Mouse (Mus musculus): ENCODE measurements around the gene Sh2b1. TPM values are rescaled to one million over a fixed set of nuclear protein-coding genes. Genes with fewer than 3 reads are reported as not detected.

Gene Sh2b1
- total and polyA plus RNA-seq, 2 experiments from 2014 or later = 46.8 to 63.9 TPM

DNA sequence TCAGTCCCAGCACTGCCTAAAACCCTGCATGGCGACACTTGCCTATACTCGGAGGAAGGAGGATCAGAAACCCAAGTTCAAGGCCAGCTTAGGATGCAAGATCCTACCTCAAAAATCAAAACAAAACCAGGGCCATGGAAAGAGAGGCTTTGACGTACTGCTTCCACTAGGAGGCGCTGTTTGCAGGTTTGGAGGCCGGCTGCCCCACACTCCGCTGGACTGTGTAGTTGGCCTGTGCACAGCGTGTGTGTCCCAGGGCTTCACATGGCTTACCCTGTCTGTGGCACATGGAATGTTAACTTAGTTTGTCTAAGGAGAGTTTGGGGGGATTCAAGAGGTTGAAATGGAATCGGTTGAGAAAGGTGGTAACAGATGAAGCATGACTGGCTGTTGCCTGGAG is 38.4 kb downstream of the Sh2b1 start:
- no peaks in the 10 kb centered on the region for H3K27me3 ChIP-seq (ENCODE audit: insufficient read depth, low read length)
- H3K9ac ChIP-seq (replicated peaks; ENCODE audit: low read length, poor library complexity, severe bottlenecking) = no peak overlapping the region
- WGBS = 17% methylated on average over 8 of the region's 8 CpGs
- no peaks in the 10 kb centered on the region for H3K4me1 ChIP-seq (ENCODE audit: insufficient read depth, low read length)
- H3K36me3 ChIP-seq (ENCODE audit: insufficient read depth, low read length) = peaks cover 13% of the 10 kb centered on the region
- H3K4me2 ChIP-seq (ENCODE audit: low read depth, low read length, poor library complexity, severe bottlenecking) = no peak overlapping the region
- no peak overlapping the region for H3K27ac ChIP-seq (ENCODE audit: low read depth, low read length)
- peak; percentile 81 for TF ChIP-seq CTCF (IDR thresholded peaks at IDR 0.05)
- no peaks in the 10 kb centered on the region for H3K9me3 ChIP-seq (ENCODE audit: low read length)
- ATAC-seq (ENCODE audit: low FRiP score) (no peak), DNase-seq (ENCODE audit: low spot score) (peak; percentile 40)
- no peak overlapping the region for H3K4me3 ChIP-seq (ENCODE audit: low read depth, low read length)

- DNase-seq (ENCODE audit: low spot score) (no peak), ATAC-seq (ENCODE audit: low FRiP score) (no peak)
- peaks cover 11% of the 10 kb centered on the region for H3K36me3 ChIP-seq (ENCODE audit: insufficient read depth, low read length)
- H3K4me1 ChIP-seq (ENCODE audit: insufficient read depth, low read length) = no peaks in the 10 kb centered on the region
- 86% methylated on average over 3 of the region's 3 CpGs for WGBS
- no peak for TF ChIP-seq CTCF (IDR thresholded peaks at IDR 0.05)
- no peak overlapping the region for H3K4me3 ChIP-seq (ENCODE audit: low read depth, low read length)
- no peaks in the 10 kb centered on the region for H3K27me3 ChIP-seq (ENCODE audit: insufficient read depth, low read length)
- H3K9me3 ChIP-seq (ENCODE audit: low read length) = no peaks in the 10 kb centered on the region
- no peak overlapping the region for H3K27ac ChIP-seq (ENCODE audit: low read depth, low read length)
- no peak overlapping the region for H3K9ac ChIP-seq (replicated peaks; ENCODE audit: low read length, poor library complexity, severe bottlenecking)
- H3K4me2 ChIP-seq (ENCODE audit: low read depth, low read length, poor library complexity, severe bottlenecking) = no peak overlapping the region
Measured at GRCm38 (mm10) chr7:126435801-126436200, 39.4 kb downstream of the Sh2b1 start.

DNA sequence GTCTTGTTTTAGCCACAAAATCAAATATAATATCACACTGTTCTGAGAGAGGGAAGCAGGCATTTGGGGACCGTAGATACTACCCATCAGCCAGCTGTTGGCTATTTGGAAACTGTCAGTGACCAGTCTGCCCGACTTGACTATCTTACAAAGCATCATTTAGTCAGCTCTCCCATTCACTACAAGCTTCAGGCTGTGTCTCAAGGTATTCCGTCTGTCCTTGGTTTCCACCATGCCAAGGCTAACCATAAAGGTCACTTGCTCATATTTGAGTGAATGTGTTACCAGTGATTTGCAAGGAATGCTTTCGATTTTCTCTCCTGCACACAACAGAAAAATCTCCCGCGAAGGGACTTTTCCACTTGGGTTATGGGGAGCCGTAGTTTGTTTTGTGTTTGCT is 40.5 kb downstream of the Sh2b1 start:
- H3K27me3 ChIP-seq (ENCODE audit: insufficient read depth, low read length) = no peaks in the 10 kb centered on the region
- ATAC-seq (ENCODE audit: low FRiP score) (no peak), DNase-seq (ENCODE audit: low spot score) (no peak)
- H3K27ac ChIP-seq (ENCODE audit: low read depth, low read length) = no peak overlapping the region
- no peak overlapping the region for H3K9ac ChIP-seq (replicated peaks; ENCODE audit: low read length, poor library complexity, severe bottlenecking)
- H3K4me2 ChIP-seq (ENCODE audit: low read depth, low read length, poor library complexity, severe bottlenecking) = no peak overlapping the region
- H3K36me3 ChIP-seq (ENCODE audit: insufficient read depth, low read length) = peaks cover 11% of the 10 kb centered on the region
- no peak overlapping the region for H3K4me3 ChIP-seq (ENCODE audit: low read depth, low read length)
- 90% methylated on average over 7 of the region's 7 CpGs for WGBS
- peaks cover under 1% of the 10 kb centered on the region; the same call in 1 of the 2 replicates for H3K4me1 ChIP-seq (ENCODE audit: insufficient read depth, low read length)
- no peak for TF ChIP-seq CTCF (IDR thresholded peaks at IDR 0.05)
- no peaks in the 10 kb centered on the region for H3K9me3 ChIP-seq (ENCODE audit: low read length)

- ATAC-seq (ENCODE audit: low FRiP score) = no peak
- Histone ChIP-seq H3K4me1 (ENCODE audit: insufficient read depth, low read length) (peaks cover 3% of the 10 kb centered on the region; the same call in 1 of the 2 replicates), H3K4me3 (ENCODE audit: low read depth, low read length) (no peak overlapping the region), H3K9ac (replicated peaks; ENCODE audit: low read length, poor library complexity, severe bottlenecking) (no peak overlapping the region), H3K27ac (ENCODE audit: low read depth, low read length) (no peak overlapping the region), H3K27me3 (ENCODE audit: insufficient read depth, low read length) (no peaks in the 10 kb centered on the region), H3K9me3 (ENCODE audit: low read length) (no peaks in the 10 kb centered on the region), H3K4me2 (ENCODE audit: low read depth, low read length, poor library complexity, severe bottlenecking) (no peak overlapping the region), H3K36me3 (ENCODE audit: insufficient read depth, low read length) (no peaks in the 10 kb centered on the region)
- TF ChIP-seq CTCF (IDR thresholded peaks at IDR 0.05) = no peak
- no peak for DNase-seq (ENCODE audit: low spot score)
Measured at GRCm38 (mm10) chr7:126430167-126430566, 45.1 kb downstream of the Sh2b1 start.

GRCm38 (mm10) chr7:126429503-126429898 is 45.7 kb downstream of the Sh2b1 start:
- WGBS = 25% methylated on average over 15 of the region's 15 CpGs
- 0 out of 2 replicates have a peak overlapping the region, but pooled peaks have one; percentile 18 for H3K27ac ChIP-seq (ENCODE audit: low read depth, low read length)
- no peak for TF ChIP-seq CTCF (IDR thresholded peaks at IDR 0.05)
- H3K9ac ChIP-seq (replicated peaks; ENCODE audit: low read length, poor library complexity, severe bottlenecking) = peak overlapping the region; percentile 77
- H3K27me3 ChIP-seq (ENCODE audit: insufficient read depth, low read length) = no peaks in the 10 kb centered on the region
- peaks cover 3% of the 10 kb centered on the region; the same call in 1 of the 2 replicates for H3K4me1 ChIP-seq (ENCODE audit: insufficient read depth, low read length)
- H3K4me2 ChIP-seq (ENCODE audit: low read depth, low read length, poor library complexity, severe bottlenecking) = peak overlapping the region; percentile 86
- DNase-seq (ENCODE audit: low spot score) (no peak), ATAC-seq (ENCODE audit: low FRiP score) (peak; percentile 9; the same call in 1 of the 2 replicates)
- no peaks in the 10 kb centered on the region for H3K9me3 ChIP-seq (ENCODE audit: low read length)
- H3K36me3 ChIP-seq (ENCODE audit: insufficient read depth, low read length) = no peaks in the 10 kb centered on the region
- H3K4me3 ChIP-seq (ENCODE audit: low read depth, low read length) = peak overlapping the region; percentile 65

DNA sequence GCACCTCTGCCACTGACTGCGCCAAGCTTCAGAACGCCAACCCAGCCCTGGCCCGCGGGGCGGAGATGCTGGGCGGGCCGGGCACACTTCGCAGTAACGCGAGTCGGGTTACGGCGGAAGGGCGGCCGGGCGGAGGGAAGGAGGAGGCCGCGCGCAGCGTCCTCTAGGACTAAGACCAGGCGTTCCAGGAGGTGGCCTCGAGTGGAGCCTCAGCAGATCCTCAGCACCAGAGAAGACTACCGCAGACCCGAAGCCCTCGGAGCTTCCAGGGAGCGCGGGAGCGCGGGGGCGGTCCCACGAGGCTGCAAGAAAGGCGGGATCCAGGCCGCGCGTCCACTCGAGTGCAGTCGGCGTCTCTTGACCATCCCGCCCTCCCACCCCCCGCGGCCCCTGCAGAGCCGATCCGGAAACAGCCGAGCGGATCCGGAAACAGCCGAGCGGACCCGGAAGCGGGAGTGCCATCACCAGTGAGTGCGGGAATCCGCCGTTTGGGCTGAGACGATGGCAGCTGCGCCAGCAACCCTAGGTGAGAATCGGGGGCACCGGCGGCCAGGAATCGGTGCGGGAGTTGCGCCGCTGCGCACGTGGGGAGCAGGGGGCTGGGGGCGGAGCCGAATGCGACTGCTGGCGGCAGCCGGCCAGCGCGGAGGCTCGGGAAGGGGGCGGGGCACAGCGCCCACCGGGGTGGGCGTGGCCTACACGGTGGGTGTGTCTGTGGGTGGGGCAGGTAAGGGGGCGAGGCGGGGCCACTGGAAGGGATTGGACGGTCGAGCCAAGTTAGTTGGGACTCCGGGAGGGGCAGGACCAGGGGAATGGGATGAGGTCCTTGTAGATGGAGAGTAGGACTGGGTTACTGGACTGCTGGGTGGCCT is 46.4 kb downstream of the Sh2b1 start, which contains the start of gene Rabep2:
Gene Rabep2 (plus strand): TSS at position 129 of the 872 bp plus-strand sequence.
- H3K9ac ChIP-seq (replicated peaks; ENCODE audit: low read length, poor library complexity, severe bottlenecking) = peak within 1 kb of the TSS; percentile 77
- DNase-seq (ENCODE audit: low spot score) = peak; percentile 92
- TF ChIP-seq CTCF (IDR thresholded peaks at IDR 0.05) = no peak; the same call in 1 of the 2 replicates
- H3K27ac ChIP-seq (ENCODE audit: low read depth, low read length) = peak within 1 kb of the TSS; percentile 93
- peak; percentile 91 for ATAC-seq (ENCODE audit: low FRiP score)
- H3K4me3 ChIP-seq (ENCODE audit: low read depth, low read length) = peak within 1 kb of the TSS; percentile 65
- H3K27me3 ChIP-seq (ENCODE audit: insufficient read depth, low read length) = no peaks in the 10 kb centered on the region
- peak within 1 kb of the TSS; percentile 86 for H3K4me2 ChIP-seq (ENCODE audit: low read depth, low read length, poor library complexity, severe bottlenecking)
- H3K36me3 ChIP-seq (ENCODE audit: insufficient read depth, low read length) = no peaks in the 10 kb centered on the region
- no peaks in the 10 kb centered on the region for H3K9me3 ChIP-seq (ENCODE audit: low read length)
- under 1% methylated on average over 64 of the region's 82 CpGs for WGBS
- peaks cover 3% of the 10 kb centered on the region; the same call in 1 of the 2 replicates for H3K4me1 ChIP-seq (ENCODE audit: insufficient read depth, low read length)
